Mouse (Mus musculus) forebrain, embryonic 11.5 days (tissue): ENCODE results near the gene Hsh2d. TPM values are rescaled to one million over a fixed set of nuclear protein-coding genes. Genes with fewer than 3 reads are reported as not detected.

Source experiments
- ATAC-seq: fragments of 200-750 bp; cut with Nextera tagmentation; replicated peaks from 2 replicates; pipeline ENCODE4 v1.8.0; 2017; ENCODE audit warnings: moderate TSS enrichment; ENCODE audit not compliant: low FRiP score
- DNase-seq: peaks from one replicate; pipeline ENCODE4 v3.0.0-alpha.2; 2017; ENCODE audit warnings: low spot score
- H3K27ac ChIP-seq: fragments of 300-500 bp; sonication (generic); 2 replicates; pipeline ENCODE4 v1.5.1; 2014; ENCODE audit warnings: low read depth, low read length
- H3K27me3 ChIP-seq: fragments of 300-500 bp; sonication (generic); 2 replicates; pipeline ENCODE4 v1.6.1; 2014; ENCODE audit warnings: mild to moderate bottlenecking, low read length, mixed read lengths; ENCODE audit not compliant: control insufficient read depth, insufficient read depth
- H3K36me3 ChIP-seq: fragments of 300-500 bp; sonication (generic); 2 replicates; pipeline ENCODE4 v1.6.1; 2014; ENCODE audit warnings: mild to moderate bottlenecking, low read length, moderate library complexity, mixed read lengths; ENCODE audit not compliant: control insufficient read depth, insufficient read depth
- H3K4me1 ChIP-seq: fragments of 300-500 bp; sonication (generic); replicated peaks from 2 replicates; pipeline ENCODE4 v1.6.1; 2014; ENCODE audit warnings: low read length, mixed read lengths; ENCODE audit not compliant: control insufficient read depth, insufficient read depth
- H3K4me2 ChIP-seq: fragments of 300-500 bp; sonication (generic); 2 replicates; pipeline ENCODE4 v1.6.1; 2014; ENCODE audit warnings: low read depth, mild to moderate bottlenecking, low read length, moderate library complexity, mixed read lengths; ENCODE audit not compliant: severe bottlenecking
- H3K4me3 ChIP-seq: fragments of 300-500 bp; sonication (generic); 2 replicates; pipeline ENCODE4 v1.5.1; 2014; ENCODE audit warnings: low read depth, low read length
- H3K9ac ChIP-seq: fragments of 300-500 bp; sonication (generic); 2 replicates; pipeline ENCODE4 v1.6.1; 2014; ENCODE audit warnings: low read length
- H3K9me3 ChIP-seq: fragments of 300-500 bp; sonication (generic); 2 replicates; pipeline ENCODE4 v1.6.1; 2016; ENCODE audit warnings: low read length, mixed read lengths; ENCODE audit not compliant: control insufficient read depth
- WGBS: fragments of 180-500 bp; shearing (Covaris S2); extraction: QIAGEN DNeasy Blood & Tissue Kit; methylation state at CpG from one replicate; pipeline ENCODE4 v1.1.7; 2014; 5-methylcytosine and 5-hydroxymethylcytosine counted together
- polyA plus RNA-seq: library from polyadenylated mRNA; unstranded; fragments of >200 nt; fragmentation: Nextera tagmentation; extraction: Ambion mirVana; gene quantifications from 2 replicates; pipeline ENCODE4 v1.2.1, GENCODE M21; 2014

Gene Hsh2d
- polyA plus RNA-seq, 1 experiment from 2014 or later, result not detected

DNA sequence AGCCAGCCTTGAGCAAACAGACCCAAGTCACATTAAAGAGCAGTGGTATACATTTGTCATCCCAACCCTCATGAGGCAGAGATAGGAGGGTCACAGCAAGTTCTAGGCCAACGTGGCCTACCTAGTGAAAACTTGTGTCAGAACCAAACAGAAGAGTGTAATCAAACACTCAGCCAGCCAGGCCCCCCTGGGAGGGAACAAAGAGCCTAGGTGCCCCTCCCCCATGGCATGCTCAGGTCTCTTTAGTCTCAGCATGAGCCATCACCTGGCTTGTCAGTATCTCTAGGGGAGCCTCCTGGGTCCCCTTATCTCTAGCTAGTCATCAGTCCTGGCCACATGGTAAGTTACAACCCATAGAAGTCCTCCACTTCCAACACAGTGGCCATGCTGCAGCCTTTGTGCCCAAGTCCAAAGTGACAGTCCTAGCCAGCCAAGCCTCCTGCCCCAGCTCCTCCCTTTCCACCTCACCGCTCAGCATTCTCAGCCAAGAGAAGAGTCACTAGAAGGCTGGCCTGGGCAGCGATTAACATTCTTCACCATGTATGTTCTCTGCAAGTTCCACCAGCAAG is 19.7 kb upstream of the Hsh2d start:
- no peak overlapping the region for H3K27ac ChIP-seq
- no peaks in the 10 kb centered on the region for H3K4me1 ChIP-seq
- H3K9me3 ChIP-seq, result no peaks in the 10 kb centered on the region
- no peak for DNase-seq
- no peak for ATAC-seq
- no peak overlapping the region for H3K4me3 ChIP-seq
- H3K36me3 ChIP-seq, result peaks cover 12% of the 10 kb centered on the region; the same call in 1 of the 2 replicates
- WGBS, result 85% methylated on average over 3 of the region's 3 CpGs
- no peak overlapping the region for H3K9ac ChIP-seq
- H3K27me3 ChIP-seq, result no peaks in the 10 kb centered on the region
- H3K4me2 ChIP-seq, result no peak overlapping the region

DNA sequence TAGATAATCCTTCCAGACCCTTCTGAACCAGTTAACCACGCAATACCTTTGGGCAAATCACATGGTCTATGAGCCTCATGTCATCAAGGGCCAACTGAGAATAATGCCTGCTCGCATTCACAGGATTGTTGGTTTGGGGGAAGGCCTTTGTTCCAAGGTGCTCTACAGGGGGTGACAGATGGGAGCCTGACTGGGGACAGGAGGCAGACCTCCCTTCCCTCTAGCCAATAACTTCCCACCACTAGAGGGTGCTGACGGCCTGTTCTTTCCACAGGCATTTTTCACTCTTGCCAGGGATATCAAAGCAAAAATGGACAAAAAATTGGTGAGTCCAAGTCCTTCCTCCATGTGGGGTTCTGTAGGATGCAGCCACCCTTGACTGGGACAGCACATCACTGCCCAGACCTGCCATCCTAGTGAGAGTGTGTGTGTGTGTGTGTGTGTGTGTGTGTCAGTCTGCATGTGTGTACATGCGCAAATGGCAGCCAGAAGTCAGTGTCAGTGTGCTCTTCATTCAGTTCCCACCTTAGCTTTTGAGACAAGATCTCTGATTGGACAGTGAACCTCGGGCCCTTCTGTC is 12.0 kb upstream of the Hsh2d start:
- 68% methylated on average over 5 of the region's 5 CpGs for WGBS
- no peaks in the 10 kb centered on the region; the same call in 1 of the 2 replicates for H3K36me3 ChIP-seq
- no peak overlapping the region for H3K27ac ChIP-seq
- H3K4me2 ChIP-seq, result no peak overlapping the region
- no peak overlapping the region for H3K9ac ChIP-seq
- DNase-seq (peak; percentile 71), ATAC-seq (peak; percentile 62)
- no peak overlapping the region for H3K4me3 ChIP-seq
- no peaks in the 10 kb centered on the region for H3K4me1 ChIP-seq
- no peaks in the 10 kb centered on the region for H3K9me3 ChIP-seq
- H3K27me3 ChIP-seq, result no peaks in the 10 kb centered on the region

DNA sequence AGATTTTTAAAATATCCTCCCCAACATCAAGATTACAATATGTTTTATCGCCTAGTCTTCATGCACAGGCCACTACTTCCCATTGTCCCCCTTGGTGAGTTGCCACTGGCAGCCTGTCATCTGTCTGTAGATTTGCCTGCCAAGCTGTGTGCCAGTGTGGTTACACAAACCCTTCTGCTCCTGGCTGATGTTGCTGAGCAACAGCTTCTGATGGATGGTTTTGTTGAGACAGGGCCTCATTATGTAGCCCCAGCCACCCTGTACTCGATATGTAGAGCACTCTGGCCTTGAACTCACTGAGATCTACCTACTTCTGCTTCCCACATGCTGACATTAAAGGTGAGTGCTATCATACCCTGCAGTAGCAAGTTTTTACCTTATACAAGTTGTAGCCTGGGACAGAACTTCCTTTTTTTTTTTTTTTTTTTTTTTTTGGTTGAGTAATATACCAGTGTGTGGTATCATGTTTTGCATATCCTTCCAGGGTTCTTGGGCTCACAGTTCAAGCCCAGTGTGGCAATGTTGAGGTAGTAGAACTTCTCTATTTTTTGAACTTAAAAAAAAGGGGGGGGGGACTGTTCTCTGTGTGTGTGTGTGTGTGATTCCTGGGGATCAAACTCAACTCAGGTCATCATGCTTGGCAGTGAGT is 5.8 kb upstream of the Hsh2d start:
- no peak for DNase-seq
- Histone ChIP-seq H3K9ac (no peak overlapping the region), H3K36me3 (no peaks in the 10 kb centered on the region; the same call in 1 of the 2 replicates), H3K27me3 (no peaks in the 10 kb centered on the region), H3K4me1 (no peaks in the 10 kb centered on the region), H3K27ac (no peak overlapping the region), H3K9me3 (no peaks in the 10 kb centered on the region), H3K4me2 (no peak overlapping the region), H3K4me3 (no peak overlapping the region)
- ATAC-seq, result no peak
- WGBS, result 90% methylated on average over 2 of the region's 2 CpGs

DNA sequence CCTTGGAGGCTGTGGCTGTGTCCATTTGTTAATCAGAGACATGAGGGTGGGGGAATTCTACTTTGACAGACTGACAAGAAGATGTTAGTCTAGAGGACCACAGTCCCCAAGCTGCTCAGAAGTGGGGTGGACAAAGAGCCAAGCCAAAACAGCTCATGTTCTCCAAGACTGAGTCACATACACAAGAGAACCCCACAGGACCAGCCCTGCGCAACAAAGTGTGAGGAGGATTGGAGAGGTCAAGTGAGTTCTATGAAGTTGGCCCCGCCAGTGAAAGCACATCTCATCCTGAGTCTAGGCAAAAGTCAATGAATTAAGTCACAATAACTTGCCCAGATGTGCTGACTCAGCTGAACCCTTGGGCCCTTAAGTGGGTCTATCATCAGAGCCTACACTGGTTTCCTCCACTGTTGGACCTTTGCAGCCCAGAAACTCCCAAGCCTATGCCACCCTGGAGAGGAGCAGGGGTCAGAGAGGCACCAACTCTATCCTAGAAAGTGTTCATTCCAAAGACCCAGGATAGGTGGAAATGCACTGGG is 1.6 kb upstream of the Hsh2d start:
- no peak overlapping the region for H3K9ac ChIP-seq
- DNase-seq (no peak), ATAC-seq (no peak)
- H3K4me2 ChIP-seq, result no peak overlapping the region
- WGBS, result 77% methylated on average over 2 of the region's 2 CpGs
- no peak overlapping the region for H3K27ac ChIP-seq
- H3K9me3 ChIP-seq, result no peaks in the 10 kb centered on the region
- no peaks in the 10 kb centered on the region for H3K36me3 ChIP-seq
- H3K27me3 ChIP-seq, result no peaks in the 10 kb centered on the region
- no peak overlapping the region for H3K4me3 ChIP-seq
- no peaks in the 10 kb centered on the region for H3K4me1 ChIP-seq

DNA sequence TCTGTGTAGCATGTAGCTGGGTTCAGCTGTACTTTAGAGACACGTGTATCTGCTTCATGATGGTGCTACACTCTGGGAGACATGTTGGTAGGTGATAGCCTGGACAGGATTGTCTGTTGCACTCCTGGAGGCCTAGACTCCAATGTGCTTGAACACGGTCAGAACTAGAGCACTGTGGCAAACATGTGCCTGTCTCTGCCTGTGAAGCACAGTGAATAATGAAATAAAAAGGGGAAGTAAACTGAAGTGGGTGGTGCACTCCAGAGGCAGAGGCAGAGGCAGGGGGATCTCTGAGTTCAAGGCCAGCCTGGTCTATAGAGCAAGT is 739 bp downstream of the Hsh2d start:
- no peak overlapping the region for H3K4me2 ChIP-seq
- H3K27ac ChIP-seq, result no peak overlapping the region
- H3K27me3 ChIP-seq, result no peaks in the 10 kb centered on the region
- no peaks in the 10 kb centered on the region for H3K9me3 ChIP-seq
- no peak overlapping the region for H3K4me3 ChIP-seq
- no peaks in the 10 kb centered on the region for H3K36me3 ChIP-seq
- ATAC-seq (no peak), DNase-seq (no peak)
- no peak overlapping the region for H3K9ac ChIP-seq
- WGBS, result 88% methylated on average over 2 of the region's 2 CpGs
- H3K4me1 ChIP-seq, result no peaks in the 10 kb centered on the region

DNA sequence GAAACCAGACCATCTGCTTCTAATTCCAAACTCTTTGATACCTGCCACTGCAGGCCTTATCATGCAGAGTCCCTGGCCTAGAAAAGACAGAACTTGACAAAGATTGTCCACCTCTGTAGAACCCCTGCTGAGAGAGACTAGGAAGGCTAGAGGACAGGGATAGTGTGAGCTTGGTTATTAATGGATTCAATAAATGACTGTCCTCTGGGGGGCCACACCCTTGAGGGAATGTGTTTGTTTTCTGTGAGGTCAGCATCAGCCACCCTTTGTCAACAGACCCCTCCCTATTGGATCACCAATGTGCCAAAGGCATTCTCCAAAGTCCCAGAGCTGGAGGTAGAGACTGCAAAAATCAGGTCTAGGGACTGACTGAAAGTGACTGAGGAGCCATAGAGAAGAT is 2.6 kb downstream of the Hsh2d start:
- DNase-seq (no peak), ATAC-seq (no peak)
- no peaks in the 10 kb centered on the region for H3K27me3 ChIP-seq
- no peak overlapping the region for H3K4me2 ChIP-seq
- H3K4me3 ChIP-seq, result no peak overlapping the region
- H3K36me3 ChIP-seq, result no peaks in the 10 kb centered on the region
- H3K9ac ChIP-seq, result no peak overlapping the region
- no peaks in the 10 kb centered on the region for H3K4me1 ChIP-seq
- H3K9me3 ChIP-seq, result no peaks in the 10 kb centered on the region
- H3K27ac ChIP-seq, result no peak overlapping the region

DNA sequence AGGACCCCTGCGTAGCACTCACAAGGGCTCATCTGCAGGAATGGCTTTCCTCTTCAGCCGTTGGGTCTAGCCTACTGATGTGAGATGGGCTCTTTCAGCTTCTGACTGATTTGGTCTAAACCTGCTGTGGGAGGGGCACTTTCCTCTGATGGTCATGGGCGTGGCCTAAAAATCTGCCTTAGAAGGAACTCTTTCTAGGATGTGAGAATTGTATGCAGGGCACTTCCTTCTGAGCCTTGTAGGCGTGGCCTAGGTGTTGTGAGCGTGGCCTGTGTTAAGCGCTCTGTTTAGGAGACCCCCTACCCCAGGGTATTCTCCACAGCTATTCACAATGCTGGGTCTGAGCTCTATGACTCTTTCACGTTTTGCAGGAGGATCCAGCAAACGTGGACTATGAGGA is 8.6 kb downstream of the Hsh2d start:
- no peak overlapping the region for H3K4me3 ChIP-seq
- no peak overlapping the region for H3K4me2 ChIP-seq
- no peaks in the 10 kb centered on the region for H3K4me1 ChIP-seq
- DNase-seq (no peak), ATAC-seq (no peak)
- no peaks in the 10 kb centered on the region for H3K27me3 ChIP-seq
- H3K9me3 ChIP-seq, result peaks cover 4% of the 10 kb centered on the region
- WGBS, result 65% methylated on average over 8 of the region's 8 CpGs
- H3K36me3 ChIP-seq, result no peaks in the 10 kb centered on the region
- no peak overlapping the region for H3K27ac ChIP-seq
- H3K9ac ChIP-seq, result no peak overlapping the region

- peaks cover under 1% of the 10 kb centered on the region; the same call in 1 of the 2 replicates for H3K9me3 ChIP-seq
- WGBS, result 73% methylated on average over 1 of the region's 1 CpGs
- no peak overlapping the region for H3K4me3 ChIP-seq
- H3K4me1 ChIP-seq, result no peaks in the 10 kb centered on the region
- no peak overlapping the region for H3K27ac ChIP-seq
- no peaks in the 10 kb centered on the region for H3K36me3 ChIP-seq
- H3K27me3 ChIP-seq, result no peaks in the 10 kb centered on the region
- no peak overlapping the region for H3K4me2 ChIP-seq
- H3K9ac ChIP-seq, result no peak overlapping the region
- no peak for DNase-seq
- ATAC-seq, result no peak
These were observed 19.1 kb downstream of the Hsh2d start for GRCm38 (mm10) chr8:72208582-72208981.

DNA sequence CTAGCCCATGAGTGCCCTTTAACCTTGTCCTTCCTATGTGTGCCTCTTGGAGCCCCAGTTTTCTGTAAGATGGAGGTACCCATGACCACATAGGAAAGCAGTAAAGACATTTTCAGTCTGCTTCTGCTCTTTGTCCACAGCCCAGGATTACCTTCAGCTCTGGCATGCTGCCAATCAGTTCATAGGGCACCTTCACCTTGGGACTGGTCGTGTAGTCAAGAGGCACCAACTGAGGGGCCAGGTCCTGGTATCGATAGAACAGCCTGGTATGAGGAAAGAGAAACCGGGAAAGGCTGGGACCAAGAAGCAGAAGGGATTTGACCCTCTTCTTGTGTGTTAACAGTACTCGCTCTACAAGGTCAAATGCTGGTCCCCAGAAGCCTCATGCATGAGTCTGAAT is 20.8 kb downstream of the Hsh2d start:
- DNase-seq (no peak), ATAC-seq (no peak)
- Histone ChIP-seq H3K27me3 (no peaks in the 10 kb centered on the region), H3K4me2 (no peak overlapping the region), H3K4me3 (no peak overlapping the region), H3K4me1 (no peaks in the 10 kb centered on the region), H3K36me3 (no peaks in the 10 kb centered on the region), H3K27ac (no peak overlapping the region), H3K9ac (no peak overlapping the region), H3K9me3 (no peaks in the 10 kb centered on the region)
- 76% methylated on average over 4 of the region's 4 CpGs for WGBS
